In the genomic region with DNA sequence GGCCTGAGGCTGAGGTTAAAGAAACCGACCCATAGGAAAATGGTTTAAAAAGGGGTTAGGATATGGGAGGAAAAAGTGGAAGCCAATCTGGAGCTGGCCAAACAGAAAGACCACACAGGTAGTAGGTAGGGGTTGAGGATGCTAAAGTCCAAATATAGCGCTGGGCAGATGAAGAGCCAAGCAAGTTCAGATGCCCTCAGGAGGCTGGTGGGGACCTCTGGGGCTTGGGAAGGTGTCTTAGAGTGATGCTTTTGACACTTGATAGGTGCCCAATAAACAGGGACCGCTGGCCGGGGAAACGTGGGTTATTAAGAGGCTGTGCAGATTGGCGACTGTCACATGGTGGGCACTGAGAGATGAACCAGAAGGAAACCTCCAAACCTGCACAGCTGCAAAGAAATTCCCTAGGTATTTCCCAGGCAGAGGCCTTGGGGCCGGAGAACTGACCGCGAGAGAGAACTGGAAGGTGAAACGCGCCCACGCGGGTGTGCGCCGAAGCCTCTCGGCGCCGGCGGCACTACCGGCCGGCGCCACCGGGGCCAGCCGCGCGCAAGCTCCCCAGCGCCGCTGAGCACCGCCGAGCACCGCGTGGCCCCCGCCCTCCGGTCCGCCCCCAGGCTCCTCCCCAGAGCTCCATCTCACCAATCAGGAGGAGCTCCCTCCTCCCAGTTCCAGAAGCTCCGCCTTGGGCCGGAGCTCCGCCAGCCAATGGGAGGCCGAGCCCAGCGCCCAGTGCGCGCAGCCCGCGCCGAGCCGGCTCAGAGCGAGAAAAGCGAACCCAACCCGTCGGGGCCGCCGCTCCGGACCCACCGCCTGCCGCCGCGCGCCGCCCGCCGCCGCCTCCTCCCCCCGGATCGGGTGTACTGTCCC, we compare ENCODE assay signal across 1 mouse cellular context.
TF ChIP-seq lines count a peak whose summit lies in the region.

A gene (plus strand): TSS at position 761 of the 870 bp plus-strand sequence.

TF ChIP-seq in CH12.LX, 34 proteins besides CTCF, POLR2A, EP300 and RAD21 (continued from another document):
- TF ChIP-seq MEF2A (IDR thresholded peaks at IDR 0.05; ENCODE audit: borderline replicate concordance, low read depth, low read length) (0 out of 2 replicates have a peak, but pooled peaks have one; percentile 20), RCOR1 (conservative IDR thresholded peaks at IDR 0.05; ENCODE audit: low read depth, low read length) (no peak)
